Mouse (Mus musculus): Measurements from ENCODE around the gene Psmb3.

DNA sequence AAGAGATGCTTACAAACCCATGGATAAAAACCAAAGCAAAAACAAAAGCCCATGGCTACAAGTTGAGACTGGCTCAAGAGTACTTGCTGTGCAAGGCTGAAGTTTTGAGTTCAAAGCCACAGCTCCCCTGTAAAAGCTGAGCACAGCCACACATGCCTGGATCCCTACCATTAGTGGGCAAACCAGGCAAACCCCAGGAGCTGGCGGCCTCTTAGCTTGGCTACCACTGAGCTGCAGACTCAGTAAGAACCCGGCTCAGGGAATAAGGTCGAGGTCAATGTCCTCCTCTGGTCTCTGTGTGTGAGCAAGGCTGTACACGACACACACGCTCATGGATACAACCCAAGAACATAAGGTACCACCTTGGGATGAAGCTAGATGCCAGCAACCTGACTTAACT, 45.3 kb downstream of the Psmb3 start:
- no peak for TF ChIP-seq CTCF (IDR thresholded peaks at IDR 0.05; ENCODE audit: insufficient read depth, low read depth, low read length)
- TF ChIP-seq POLR2A (IDR thresholded peaks at IDR 0.05; ENCODE audit: insufficient read depth, low read depth, low read length), result no peak

Data from olfactory bulb, adult 2 months (tissue).